Mouse (Mus musculus) liver, embryonic 14.5 days (tissue): ENCODE results near the gene Tnnc1.

Experiments used
- CTCF ChIP-seq: IDR thresholded peaks from 2 replicates; pipeline ENCODE4 v1.5.1; 2016; ENCODE audit warnings: antibody characterized with exemption, low read depth, control low read depth
- EP300 ChIP-seq: IDR thresholded peaks from 2 replicates; pipeline ENCODE4 v1.6.1; 2016; ENCODE audit warnings: antibody characterized with exemption, low read depth

GRCm38 (mm10) chr14:31260374-31260773 is 52.3 kb downstream of the Tnnc1 start:
- no peak for TF ChIP-seq CTCF
- TF ChIP-seq EP300 = peak; percentile 65
